Mouse (Mus musculus): ENCODE data around the gene Abcc9. TPM values are rescaled to one million over a fixed set of nuclear protein-coding genes. Genes with fewer than 3 reads are reported as not detected.

Abcc9 gene
- polyA plus RNA-seq, 1 experiment from 2014 or later = 1.5 TPM

Other genes with a start within 250 kb of the Abcc9 start
- gene Gys2, start 229.2 kb downstream of the Abcc9 start, polyA plus RNA-seq (2016; fragmentation: Nextera tagmentation; extraction: Ambion mirVana) = not detected in 2 replicates
- 545 and 577 TPM in 2 replicates for gene Ldhb, start 194.4 kb downstream of the Abcc9 start, polyA plus RNA-seq (2016; fragmentation: Nextera tagmentation; extraction: Ambion mirVana)
- gene Kcnj8, start 130.7 kb downstream of the Abcc9 start, polyA plus RNA-seq (2016; fragmentation: Nextera tagmentation; extraction: Ambion mirVana) = 0.59 and 1.00 TPM in 2 replicates
- 65.6 and 68.3 TPM in 2 replicates for gene Cmas, start 54.4 kb upstream of the Abcc9 start, polyA plus RNA-seq (2016; fragmentation: Nextera tagmentation; extraction: Ambion mirVana)
- gene Sult6b2, start 102.2 kb upstream of the Abcc9 start, polyA plus RNA-seq (2016; fragmentation: Nextera tagmentation; extraction: Ambion mirVana) = not detected in 2 replicates